Mouse (Mus musculus): ENCODE measurements around the gene Trpc4.

The Trpc4 gene

GRCm38 (mm10) chr3:54155639-54156315 is at the start of gene Trpc4:
TSS of gene Trpc4 (plus strand) at chr3:54156035.
- DNase-seq (ENCODE audit: low spot score in 2 of 2), result peak; percentile 24 to 36

- DNase-seq (ENCODE audit: low spot score in 2 of 2), result no peak
These were observed 44.3 kb upstream of the Trpc4 start for GRCm38 (mm10) chr3:54111489-54111888.

GRCm38 (mm10) chr3:54135376-54135775 is 20.5 kb upstream of the Trpc4 start:
- DNase-seq (ENCODE audit: low spot score in 2 of 2), result no peak

- DNase-seq (ENCODE audit: low spot score in 2 of 2), result no peak
These were observed 14.5 kb upstream of the Trpc4 start for GRCm38 (mm10) chr3:54141376-54141775.

- DNase-seq (ENCODE audit: low spot score in 2 of 2), result peak; percentile 21 to 23
These were observed 794 bp upstream of the Trpc4 start for GRCm38 (mm10) chr3:54154844-54155638.

GRCm38 (mm10) chr3:54156316-54157000 is 623 bp downstream of the Trpc4 start:
- no peak for DNase-seq (ENCODE audit: low spot score in 2 of 2)

- DNase-seq (ENCODE audit: low spot score in 2 of 2), result no peak
These were observed 14.9 kb downstream of the Trpc4 start for GRCm38 (mm10) chr3:54170701-54171100.

- no peak for DNase-seq (ENCODE audit: low spot score in 2 of 2)
These were observed 21.5 kb downstream of the Trpc4 start for GRCm38 (mm10) chr3:54177296-54177695.

GRCm38 (mm10) chr3:54190932-54191668 is 35.3 kb downstream of the Trpc4 start:
- DNase-seq (ENCODE audit: low spot score in 2 of 2), result no peak

GRCm38 (mm10) chr3:54201231-54201630 is 45.4 kb downstream of the Trpc4 start:
- no peak for DNase-seq (ENCODE audit: low spot score in 2 of 2)

GRCm38 (mm10) chr3:54204386-54204785 is 48.6 kb downstream of the Trpc4 start:
- peak; percentile 64 to 69 for DNase-seq (ENCODE audit: low spot score in 2 of 2)

GRCm38 (mm10) chr3:54210112-54210511 is 54.3 kb downstream of the Trpc4 start:
- DNase-seq (ENCODE audit: low spot score in 2 of 2), result peak; percentile 20 to 47

- DNase-seq (ENCODE audit: low spot score in 2 of 2), result no peak
These were observed 55.6 kb downstream of the Trpc4 start for GRCm38 (mm10) chr3:54211441-54211840.

GRCm38 (mm10) chr3:54222549-54222948 is 66.7 kb downstream of the Trpc4 start:
- DNase-seq (ENCODE audit: low spot score in 2 of 2), result no peak

GRCm38 (mm10) chr3:54228463-54228862 is 72.6 kb downstream of the Trpc4 start:
- no peak for DNase-seq (ENCODE audit: low spot score in 2 of 2)

- no peak for DNase-seq (ENCODE audit: low spot score in 2 of 2)
These were observed 83.1 kb downstream of the Trpc4 start for GRCm38 (mm10) chr3:54238891-54239290.

GRCm38 (mm10) chr3:54239426-54239825 is 83.6 kb downstream of the Trpc4 start:
- no peak for DNase-seq (ENCODE audit: low spot score in 2 of 2)

GRCm38 (mm10) chr3:54243136-54243535 is 87.3 kb downstream of the Trpc4 start:
- DNase-seq (ENCODE audit: low spot score in 2 of 2), result peak; percentile 36 to 73

- DNase-seq (ENCODE audit: low spot score in 2 of 2), result no peak
These were observed 89.1 kb downstream of the Trpc4 start for GRCm38 (mm10) chr3:54244729-54245465.

- peak in 1 of 2 experiments; percentile 51 for DNase-seq (ENCODE audit: low spot score in 2 of 2)
These were observed 90.6 kb downstream of the Trpc4 start for GRCm38 (mm10) chr3:54246416-54246815.

GRCm38 (mm10) chr3:54249311-54249710 is 93.5 kb downstream of the Trpc4 start:
- DNase-seq (ENCODE audit: low spot score in 2 of 2), result no peak
